Mouse (Mus musculus): ENCODE data around the gene Bbc3. TPM values are rescaled to one million over a fixed set of nuclear protein-coding genes. Genes with fewer than 3 reads are reported as not detected.

The Bbc3 gene
- total and polyA plus RNA-seq, 3 experiments = 2.9 to 9.3 TPM; not detected in 1

DNA sequence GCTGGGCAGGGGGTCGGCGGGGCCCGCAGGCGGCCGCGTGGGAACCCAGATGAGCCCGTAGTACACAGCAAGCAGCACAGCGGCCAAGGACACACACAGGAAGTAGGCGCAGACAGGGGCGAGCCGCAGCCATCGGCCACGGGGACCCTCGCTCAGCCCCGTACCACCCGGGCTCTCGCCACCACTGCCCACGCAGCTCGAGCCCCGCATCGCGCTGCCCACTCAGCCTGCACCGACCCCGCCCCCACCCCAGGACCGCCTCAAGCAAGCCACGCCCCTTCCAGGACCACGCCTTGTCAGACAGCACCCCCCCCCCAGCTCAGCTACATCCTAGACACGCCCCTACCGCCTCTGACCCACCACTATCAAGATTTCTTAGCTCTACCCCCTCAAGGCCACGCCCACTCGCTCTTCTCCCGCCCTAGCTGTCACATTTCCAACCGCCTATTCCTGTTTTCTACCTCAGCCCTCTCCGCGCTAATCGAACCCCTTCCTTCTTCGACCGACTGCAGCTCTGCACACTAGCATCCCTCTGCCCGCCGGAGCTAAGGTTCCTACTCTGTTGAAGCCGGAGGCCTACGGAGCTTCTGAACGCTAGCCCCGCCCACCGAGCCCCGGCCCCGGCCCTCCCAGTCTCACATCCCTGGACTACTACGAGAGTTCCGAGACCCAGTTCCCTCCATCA, 35.0 kb upstream of the Bbc3 start, which contains the start of gene Inafm1 (continued):
- TF ChIP-seq CTCF (IDR thresholded peaks at IDR 0.05 in 2 of 3, conservative IDR thresholded peaks at IDR 0.05 in 1 of 3; ENCODE audit: control insufficient read depth in 1 of 3, insufficient read depth in 1 of 3, low read depth in 2 of 3, low read length in 3 of 3, poor library complexity in 1 of 3, severe bottlenecking in 1 of 3) (no peak), ZKSCAN1 (IDR thresholded peaks at IDR 0.05; ENCODE audit: low read depth, low read length) (no peak), RAD21 (IDR thresholded peaks at IDR 0.05; ENCODE audit: low read depth, low read length) (no peak), CHD1 (IDR thresholded peaks at IDR 0.05; ENCODE audit: low read depth, low read length) (no peak), POLR2AphosphoS2 (IDR thresholded peaks at IDR 0.05; ENCODE audit: low read length) (peak; percentile 78), ELF1 (IDR thresholded peaks at IDR 0.05; ENCODE audit: low read depth, low read length) (0 out of 2 replicates have a peak, but pooled peaks have one; percentile 25), ZC3H11A (IDR thresholded peaks at IDR 0.05; ENCODE audit: low read depth, low read length) (no peak), USF1 (IDR thresholded peaks at IDR 0.05; ENCODE audit: low read depth, low read length) (no peak), E2F4 (IDR thresholded peaks at IDR 0.05; ENCODE audit: borderline replicate concordance, low read depth, low read length) (no peak), RCOR1 (IDR thresholded peaks at IDR 0.05; ENCODE audit: low read depth, low read length) (0 out of 2 replicates have a peak, but pooled peaks have one; percentile 21), MXI1 (IDR thresholded peaks at IDR 0.05; ENCODE audit: low read depth, low read length) (no peak; the same call in 1 of the 2 replicates), MYB (IDR thresholded peaks at IDR 0.05; ENCODE audit: low read depth, low read length) (no peak), TBP (IDR thresholded peaks at IDR 0.05; ENCODE audit: low read depth, low read length) (no peak), ETS1 (IDR thresholded peaks at IDR 0.05; ENCODE audit: low read depth, low read length) (no peak; the same call in 1 of the 2 replicates), GATA1 (IDR thresholded peaks at IDR 0.05; ENCODE audit: low read depth, low read length) (peak; percentile 35; the same call in 1 of the 2 replicates), BHLHE40 (IDR thresholded peaks at IDR 0.05; ENCODE audit: borderline replicate concordance, low read depth, low read length) (no peak), MAZ (IDR thresholded peaks at IDR 0.05; ENCODE audit: low read depth, low read length) (peak; percentile 65; the same call in 1 of the 2 replicates), MAX (IDR thresholded peaks at IDR 0.05; ENCODE audit: low read length) (peak; percentile 22; the same call in 1 of the 2 replicates), ZMIZ1 (IDR thresholded peaks at IDR 0.05; ENCODE audit: low read depth, low read length) (peak; percentile 63; the same call in 1 of the 2 replicates), POLR2AphosphoS5 (IDR thresholded peaks at IDR 0.05; ENCODE audit: borderline replicate concordance, low read depth, low read length) (peak; percentile 88; the same call in 1 of the 2 replicates), EP300 (IDR thresholded peaks at IDR 0.05; ENCODE audit: low read depth in 1 of 2, low read length in 2 of 2) (no peak; a peak in 2 of 4 replicates), TAL1 (IDR thresholded peaks at IDR 0.05; ENCODE audit: low read length) (no peak)

DNA sequence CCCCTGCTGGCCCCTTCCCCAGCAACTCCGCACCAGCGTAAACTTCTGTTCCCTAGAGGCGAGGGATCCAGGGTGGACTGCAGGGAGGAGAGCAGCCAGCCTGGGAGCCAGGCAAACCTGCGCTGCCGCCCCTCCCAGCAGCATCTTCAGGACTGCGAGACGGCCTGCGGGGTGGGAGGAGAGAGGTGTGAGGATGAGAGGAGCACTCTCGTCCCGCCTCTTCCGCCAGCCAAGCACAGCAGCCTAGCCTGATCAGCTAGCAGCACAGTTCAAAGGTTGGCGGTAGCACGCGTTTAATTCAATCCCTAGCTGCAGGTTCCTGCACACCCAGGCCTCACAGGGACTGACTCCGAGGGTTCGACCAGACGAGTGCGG, 34.4 kb upstream of the Bbc3 start:
- Histone ChIP-seq H3K4me3 (ENCODE audit: control insufficient read depth in 1 of 2, insufficient read depth in 1 of 2, low read depth in 2 of 2, low read length in 2 of 2) (peak overlapping the region; percentile 81 to 88), H3K27me3 (ENCODE audit: control insufficient read depth in 1 of 2, insufficient read depth in 2 of 2, low read length in 2 of 2) (no peaks in the 10 kb centered on the region), H3K9ac (ENCODE audit: control insufficient read depth, low read depth, low read length, poor library complexity, severe bottlenecking) (peak overlapping the region; percentile 97), H3K36me3 (ENCODE audit: control insufficient read depth in 1 of 2, insufficient read depth in 2 of 2, low read length in 2 of 2) (peaks cover 0 to 13% of the 10 kb centered on the region in 2 experiments; a peak in 2 of 4 replicates), H3K4me1 (ENCODE audit: control insufficient read depth in 1 of 2, insufficient read depth in 2 of 2, low read length in 2 of 2) (peaks cover 3 to 23% of the 10 kb centered on the region in 2 experiments; a peak in 3 of 4 replicates), H3K9me3 (replicated peaks; ENCODE audit: insufficient read depth, low read length) (no peaks in the 10 kb centered on the region), H3K27ac (ENCODE audit: control insufficient read depth, low read depth, low read length) (peak overlapping the region; percentile 99), H3K79me2 (ENCODE audit: control insufficient read depth, insufficient read depth, low read length, poor library complexity) (peaks cover 35% of the 10 kb centered on the region)
- DNase-seq (ENCODE audit: low read depth, low spot score) = peak; percentile 93
- no peak for TF ChIP-seq ZC3H11A (IDR thresholded peaks at IDR 0.05; ENCODE audit: low read depth, low read length)
- peak; percentile 82 for TF ChIP-seq NELFE (IDR thresholded peaks at IDR 0.05; ENCODE audit: low read depth, low read length)
- TF ChIP-seq RAD21 (IDR thresholded peaks at IDR 0.05; ENCODE audit: low read depth, low read length) = no peak
- 0 out of 2 replicates have a peak, but pooled peaks have one; percentile 46 for TF ChIP-seq MYC (IDR thresholded peaks at IDR 0.05; ENCODE audit: low read depth, low read length)
- TF ChIP-seq POLR2AphosphoS5 (IDR thresholded peaks at IDR 0.05; ENCODE audit: borderline replicate concordance, low read depth, low read length) = 0 out of 2 replicates have a peak, but pooled peaks have one; percentile 81
- TF ChIP-seq SIN3A (IDR thresholded peaks at IDR 0.05; ENCODE audit: low read length) = peak; percentile 58; the same call in 1 of the 2 replicates
- no peak for TF ChIP-seq GATA1 (IDR thresholded peaks at IDR 0.05; ENCODE audit: low read depth, low read length)
- no peak for TF ChIP-seq BHLHE40 (IDR thresholded peaks at IDR 0.05; ENCODE audit: borderline replicate concordance, low read depth, low read length)
- no peak for TF ChIP-seq GABPA (IDR thresholded peaks at IDR 0.05; ENCODE audit: low read depth, low read length)
- TF ChIP-seq TCF12 (IDR thresholded peaks at IDR 0.05; ENCODE audit: low read depth, low read length) = peak; percentile 34; the same call in 1 of the 2 replicates
- no peak for TF ChIP-seq CHD2 (IDR thresholded peaks at IDR 0.05; ENCODE audit: low read length)
- TF ChIP-seq SMC3 (IDR thresholded peaks at IDR 0.05; ENCODE audit: low read depth, low read length) = no peak
- TF ChIP-seq HCFC1 (IDR thresholded peaks at IDR 0.05; ENCODE audit: low read depth, low read length) = peak; percentile 64
- no peak for TF ChIP-seq JUND (IDR thresholded peaks at IDR 0.05; ENCODE audit: low read depth, low read length)
- TF ChIP-seq E2F4 (IDR thresholded peaks at IDR 0.05; ENCODE audit: borderline replicate concordance, low read depth, low read length) = peak; percentile 92
- TF ChIP-seq EP300 (IDR thresholded peaks at IDR 0.05; ENCODE audit: low read depth in 1 of 2, low read length in 2 of 2) = no peak
- 0 out of 2 replicates have a peak, but pooled peaks have one; percentile 10 for TF ChIP-seq CHD1 (IDR thresholded peaks at IDR 0.05; ENCODE audit: low read depth, low read length)
- peak; percentile 62 for TF ChIP-seq MXI1 (IDR thresholded peaks at IDR 0.05; ENCODE audit: low read depth, low read length)
- TF ChIP-seq MAX (IDR thresholded peaks at IDR 0.05; ENCODE audit: low read length) = peak; percentile 72
- TF ChIP-seq KAT2A (conservative IDR thresholded peaks at IDR 0.05; ENCODE audit: low read depth, low read length) = no peak
- TF ChIP-seq ZMIZ1 (IDR thresholded peaks at IDR 0.05; ENCODE audit: low read depth, low read length) = peak; percentile 85
